Mouse (Mus musculus) liver, embryonic 13.5 days (tissue): ENCODE data around the gene Olfml2b. TPM values are rescaled to one million over a fixed set of nuclear protein-coding genes. Genes with fewer than 3 reads are reported as not detected.
A peak's percentile ranks its signal among the peaks of the same experiment; 100 is the strongest.

Experiments
- ATAC-seq: fragments of 200-750 bp; cut with Nextera tagmentation; 2 replicates; pipeline ENCODE4 v1.8.0; 2017; ENCODE audit warnings: low read depth, mild to moderate bottlenecking, moderate number of reproducible peaks, moderate library complexity
- DNase-seq: peaks from one replicate; pipeline ENCODE4 v3.0.0; 2022
- H3K27ac ChIP-seq: fragments of 300-500 bp; sonication (generic); 2 replicates; pipeline ENCODE4 v1.5.1; 2015; ENCODE audit warnings: moderate library complexity, mild to moderate bottlenecking, inconsistent platforms
- H3K27me3 ChIP-seq: fragments of 300-500 bp; sonication (generic); 2 replicates; pipeline ENCODE4 v1.6.1; 2015; ENCODE audit warnings: mild to moderate bottlenecking, inconsistent platforms
- H3K36me3 ChIP-seq: fragments of 300-500 bp; sonication (generic); 2 replicates; pipeline ENCODE4 v1.6.1; 2015; ENCODE audit warnings: mild to moderate bottlenecking, inconsistent platforms
- H3K4me1 ChIP-seq: fragments of 300-500 bp; sonication (generic); replicated peaks from 2 replicates; pipeline ENCODE4 v1.6.1; 2015; ENCODE audit warnings: inconsistent platforms
- H3K4me2 ChIP-seq: fragments of 300-500 bp; sonication (generic); 2 replicates; pipeline ENCODE4 v1.6.1; 2015; ENCODE audit warnings: inconsistent platforms, mild to moderate bottlenecking, moderate library complexity
- H3K4me3 ChIP-seq: fragments of 300-500 bp; sonication (generic); replicated peaks from 2 replicates; pipeline ENCODE4 v1.5.1; 2015; ENCODE audit warnings: mild to moderate bottlenecking, inconsistent platforms
- H3K9ac ChIP-seq: fragments of 300-500 bp; sonication (generic); 2 replicates; pipeline ENCODE4 v1.6.1; 2015; ENCODE audit warnings: mild to moderate bottlenecking, inconsistent platforms
- H3K9me3 ChIP-seq: fragments of 300-500 bp; sonication (generic); replicated peaks from 2 replicates; pipeline ENCODE4 v1.6.1; 2016; ENCODE audit warnings: inconsistent platforms
- WGBS: fragments of 180-500 bp; shearing (Covaris S2); methylation state at CpG from one replicate; pipeline ENCODE4 v1.1.7; 2015; ENCODE audit not compliant: insufficient replicate concordance; 5-methylcytosine and 5-hydroxymethylcytosine counted together
- polyA plus RNA-seq: library from polyadenylated mRNA; unstranded; fragments of >200 nt; fragmentation: Nextera tagmentation; extraction: Ambion mirVana; gene quantifications from 2 replicates; pipeline ENCODE4 v1.2.1, GENCODE M21; 2015

Gene Olfml2b
- polyA plus RNA-seq, 1 experiment from 2014 or later, result 1.3 TPM

- WGBS, result 58% methylated on average over 9 of the region's 9 CpGs
- Histone ChIP-seq H3K9ac (no peak overlapping the region), H3K36me3 (no peaks in the 10 kb centered on the region), H3K4me3 (no peak overlapping the region), H3K27ac (no peak overlapping the region), H3K4me1 (peaks cover 6% of the 10 kb centered on the region; the same call in 1 of the 2 replicates), H3K9me3 (no peaks in the 10 kb centered on the region), H3K27me3 (peaks cover 37% of the 10 kb centered on the region), H3K4me2 (no peak overlapping the region)
- ATAC-seq (no peak), DNase-seq (no peak)
Measured at GRCm38 (mm10) chr1:170646606-170647287, 2.4 kb downstream of the Olfml2b start.

- WGBS, result 71% methylated on average over 7 of the region's 7 CpGs
- Histone ChIP-seq H3K9ac (no peak overlapping the region), H3K4me2 (no peak overlapping the region), H3K27me3 (peaks cover 37% of the 10 kb centered on the region), H3K36me3 (no peaks in the 10 kb centered on the region), H3K9me3 (no peaks in the 10 kb centered on the region), H3K27ac (no peak overlapping the region), H3K4me3 (no peak overlapping the region), H3K4me1 (peaks cover 6% of the 10 kb centered on the region; the same call in 1 of the 2 replicates)
- DNase-seq (no peak), ATAC-seq (no peak)
Measured at GRCm38 (mm10) chr1:170647381-170647780, 3.0 kb downstream of the Olfml2b start.

- no peak for ATAC-seq
- 55% methylated on average over 6 of the region's 6 CpGs for WGBS
- Histone ChIP-seq H3K4me3 (no peak overlapping the region), H3K4me1 (peaks cover 6% of the 10 kb centered on the region; the same call in 1 of the 2 replicates), H3K27me3 (peaks cover 36% of the 10 kb centered on the region), H3K9ac (no peak overlapping the region), H3K36me3 (no peaks in the 10 kb centered on the region), H3K27ac (no peak overlapping the region), H3K9me3 (no peaks in the 10 kb centered on the region), H3K4me2 (no peak overlapping the region)
- no peak for DNase-seq
Measured at GRCm38 (mm10) chr1:170647971-170648514, 3.7 kb downstream of the Olfml2b start.

GRCm38 (mm10) chr1:170651046-170651723, 6.9 kb downstream of the Olfml2b start:
- Histone ChIP-seq H3K27me3 (peaks cover 9% of the 10 kb centered on the region), H3K9me3 (no peaks in the 10 kb centered on the region), H3K4me2 (no peak overlapping the region), H3K9ac (no peak overlapping the region), H3K4me1 (peaks cover 6% of the 10 kb centered on the region; the same call in 1 of the 2 replicates), H3K4me3 (no peak overlapping the region), H3K36me3 (no peaks in the 10 kb centered on the region), H3K27ac (no peak overlapping the region)
- no peak for DNase-seq
- WGBS, result 50% methylated on average over 6 of the region's 6 CpGs
- no peak for ATAC-seq

GRCm38 (mm10) chr1:170651989-170652740, 7.8 kb downstream of the Olfml2b start:
- H3K27ac ChIP-seq, result no peak overlapping the region
- H3K4me2 ChIP-seq, result no peak overlapping the region
- no peaks in the 10 kb centered on the region for H3K9me3 ChIP-seq
- DNase-seq, result no peak
- 0 out of 2 replicates have a peak, but pooled peaks cover 4% of the 10 kb centered on the region for H3K27me3 ChIP-seq
- H3K4me3 ChIP-seq, result no peak overlapping the region
- 71% methylated on average over 15 of the region's 15 CpGs for WGBS
- no peak overlapping the region for H3K9ac ChIP-seq
- H3K4me1 ChIP-seq, result no peaks in the 10 kb centered on the region; the same call in 1 of the 2 replicates
- H3K36me3 ChIP-seq, result no peaks in the 10 kb centered on the region
- no peak for ATAC-seq

- Histone ChIP-seq H3K9ac (no peak overlapping the region), H3K4me1 (no peaks in the 10 kb centered on the region; the same call in 1 of the 2 replicates), H3K36me3 (no peaks in the 10 kb centered on the region), H3K27me3 (0 out of 2 replicates have a peak, but pooled peaks cover 4% of the 10 kb centered on the region), H3K4me2 (no peak overlapping the region), H3K27ac (no peak overlapping the region), H3K4me3 (no peak overlapping the region), H3K9me3 (no peaks in the 10 kb centered on the region)
- WGBS, result 66% methylated on average over 5 of the region's 5 CpGs
- no peak for ATAC-seq
- no peak for DNase-seq
Measured at GRCm38 (mm10) chr1:170655280-170655917, 11.1 kb downstream of the Olfml2b start.

GRCm38 (mm10) chr1:170656518-170657227, 12.3 kb downstream of the Olfml2b start:
- Histone ChIP-seq H3K4me2 (no peak overlapping the region), H3K9ac (no peak overlapping the region), H3K27ac (no peak overlapping the region), H3K9me3 (no peaks in the 10 kb centered on the region), H3K4me3 (no peak overlapping the region), H3K4me1 (no peaks in the 10 kb centered on the region), H3K36me3 (no peaks in the 10 kb centered on the region), H3K27me3 (0 out of 2 replicates have a peak, but pooled peaks cover 4% of the 10 kb centered on the region)
- 58% methylated on average over 11 of the region's 11 CpGs for WGBS
- no peak for DNase-seq
- ATAC-seq, result peak; percentile 59

- Histone ChIP-seq H3K4me2 (no peak overlapping the region), H3K9ac (no peak overlapping the region), H3K27ac (no peak overlapping the region), H3K27me3 (0 out of 2 replicates have a peak, but pooled peaks cover 4% of the 10 kb centered on the region), H3K4me3 (no peak overlapping the region), H3K36me3 (no peaks in the 10 kb centered on the region), H3K4me1 (no peaks in the 10 kb centered on the region), H3K9me3 (no peaks in the 10 kb centered on the region)
- ATAC-seq, result no peak
- WGBS, result 52% methylated on average over 2 of the region's 2 CpGs
- no peak for DNase-seq
Measured at GRCm38 (mm10) chr1:170657228-170657521, 12.8 kb downstream of the Olfml2b start.

GRCm38 (mm10) chr1:170657643-170658314, 13.4 kb downstream of the Olfml2b start:
- no peak for ATAC-seq
- 71% methylated on average over 13 of the region's 13 CpGs for WGBS

GRCm38 (mm10) chr1:170659260-170659659, 14.9 kb downstream of the Olfml2b start:
- no peak for ATAC-seq
- H3K4me1 ChIP-seq, result no peaks in the 10 kb centered on the region
- no peak overlapping the region for H3K4me3 ChIP-seq
- 74% methylated on average over 13 of the region's 13 CpGs for WGBS
- no peak for DNase-seq
- H3K27ac ChIP-seq, result no peak overlapping the region
- H3K4me2 ChIP-seq, result no peak overlapping the region
- H3K9me3 ChIP-seq, result no peaks in the 10 kb centered on the region
- no peaks in the 10 kb centered on the region for H3K36me3 ChIP-seq
- 0 out of 2 replicates have a peak, but pooled peaks cover 4% of the 10 kb centered on the region for H3K27me3 ChIP-seq
- no peak overlapping the region for H3K9ac ChIP-seq

More at GRCm38 (mm10) chr1:170657643-170658314, 13.4 kb downstream of the Olfml2b start:
- H3K9me3 ChIP-seq, result no peaks in the 10 kb centered on the region
- H3K9ac ChIP-seq, result no peak overlapping the region
- no peak overlapping the region for H3K4me3 ChIP-seq
- no peak for DNase-seq
- H3K4me2 ChIP-seq, result no peak overlapping the region
- H3K27ac ChIP-seq, result no peak overlapping the region
- 0 out of 2 replicates have a peak, but pooled peaks cover 4% of the 10 kb centered on the region for H3K27me3 ChIP-seq
- no peaks in the 10 kb centered on the region for H3K4me1 ChIP-seq
- H3K36me3 ChIP-seq, result no peaks in the 10 kb centered on the region
